Mouse (Mus musculus): ENCODE results near the gene Gm14226. TPM values are rescaled to one million over a fixed set of nuclear protein-coding genes. Genes with fewer than 3 reads are reported as not detected.
"Not testable (repeated sequence)": the region's sequence is repeated elsewhere in the genome, so short reads cannot be mapped to it uniquely, and the experiment has no call there.

Gene Gm14226
- polyA plus RNA-seq, 1 experiment from 2014 or later, result 1.1 TPM

GRCm38 (mm10) chr2:155011086-155011656 lies 6.9 kb upstream of the Gm14226 start:
- no peak overlapping the region for H3K27ac ChIP-seq (ENCODE audit: low read depth, low read length)
- H3K9ac ChIP-seq (ENCODE audit: low read length), result no peak overlapping the region
- ATAC-seq (ENCODE audit: insufficient read depth, low FRiP score, low TSS enrichment), result no peak
- H3K4me3 ChIP-seq (ENCODE audit: low read depth, low read length), result no peak overlapping the region
- H3K9me3 ChIP-seq (ENCODE audit: control insufficient read depth, low read length), result no peaks in the 10 kb centered on the region
- 55% methylated on average over 3 of the region's 3 CpGs for WGBS
- no peak for DNase-seq (ENCODE audit: low spot score)
- H3K27me3 ChIP-seq (ENCODE audit: control insufficient read depth, insufficient read depth, low read length), result no peaks in the 10 kb centered on the region
- H3K4me2 ChIP-seq (ENCODE audit: low read depth), result no peak overlapping the region
- no peaks in the 10 kb centered on the region for H3K4me1 ChIP-seq (ENCODE audit: control insufficient read depth, insufficient read depth, low read length)
- H3K36me3 ChIP-seq (ENCODE audit: control insufficient read depth, insufficient read depth, low read length), result no peaks in the 10 kb centered on the region

GRCm38 (mm10) chr2:155012991-155013390 lies 5.1 kb upstream of the Gm14226 start:
- Histone ChIP-seq H3K27ac (ENCODE audit: low read depth, low read length) (no peak overlapping the region), H3K4me3 (ENCODE audit: low read depth, low read length) (no peak overlapping the region), H3K36me3 (ENCODE audit: control insufficient read depth, insufficient read depth, low read length) (no peaks in the 10 kb centered on the region), H3K9me3 (ENCODE audit: control insufficient read depth, low read length) (no peaks in the 10 kb centered on the region), H3K4me1 (ENCODE audit: control insufficient read depth, insufficient read depth, low read length) (no peaks in the 10 kb centered on the region), H3K9ac (ENCODE audit: low read length) (no peak overlapping the region), H3K4me2 (ENCODE audit: low read depth) (no peak overlapping the region), H3K27me3 (ENCODE audit: control insufficient read depth, insufficient read depth, low read length) (no peaks in the 10 kb centered on the region)
- 74% methylated on average over 6 of the region's 6 CpGs for WGBS
- ATAC-seq (ENCODE audit: insufficient read depth, low FRiP score, low TSS enrichment) (no peak), DNase-seq (ENCODE audit: low spot score) (no peak)

DNA sequence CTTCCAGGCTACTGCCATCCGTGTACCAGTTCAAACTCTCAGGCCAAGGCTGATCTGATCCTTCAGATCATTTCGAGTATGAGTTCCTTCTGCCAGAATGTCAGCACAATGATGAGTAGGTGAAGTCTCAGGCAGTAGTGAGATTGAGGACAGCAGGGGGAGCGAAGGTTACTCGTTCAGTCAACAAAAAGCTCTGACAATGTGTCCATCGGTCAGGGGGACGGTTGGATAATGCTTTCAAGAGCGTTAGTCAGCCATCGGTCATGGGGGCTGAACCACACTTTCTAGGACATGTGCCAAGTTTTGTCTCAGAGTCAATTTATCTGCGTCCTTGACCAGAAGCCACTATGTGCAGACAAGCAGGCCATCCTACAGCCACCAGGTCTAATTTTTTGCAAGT lies 1.3 kb upstream of the Gm14226 start:
- not testable (repeated sequence) for H3K9me3 ChIP-seq (ENCODE audit: control insufficient read depth, low read length); H3K4me2 ChIP-seq (ENCODE audit: low read depth); H3K4me3 ChIP-seq (ENCODE audit: low read depth, low read length); H3K9ac ChIP-seq (ENCODE audit: low read length); ATAC-seq (ENCODE audit: insufficient read depth, low FRiP score, low TSS enrichment); DNase-seq (ENCODE audit: low spot score); H3K4me1 ChIP-seq (ENCODE audit: control insufficient read depth, insufficient read depth, low read length); H3K27me3 ChIP-seq (ENCODE audit: control insufficient read depth, insufficient read depth, low read length); H3K27ac ChIP-seq (ENCODE audit: low read depth, low read length); H3K36me3 ChIP-seq (ENCODE audit: control insufficient read depth, insufficient read depth, low read length)
- 27% methylated on average over 6 of the region's 9 CpGs for WGBS

- no peaks in the 10 kb centered on the region for H3K27me3 ChIP-seq (ENCODE audit: control insufficient read depth, insufficient read depth, low read length)
- peak overlapping the region; percentile 37 for H3K4me3 ChIP-seq (ENCODE audit: low read depth, low read length)
- no peaks in the 10 kb centered on the region for H3K36me3 ChIP-seq (ENCODE audit: control insufficient read depth, insufficient read depth, low read length)
- under 1% methylated on average over 38 of the region's 38 CpGs for WGBS
- ATAC-seq (ENCODE audit: insufficient read depth, low FRiP score, low TSS enrichment) (peak; percentile 92), DNase-seq (ENCODE audit: low spot score) (peak; percentile 81)
- H3K4me2 ChIP-seq (ENCODE audit: low read depth), result peak overlapping the region; percentile 79
- peak overlapping the region; percentile 60 for H3K9ac ChIP-seq (ENCODE audit: low read length)
- no peaks in the 10 kb centered on the region for H3K9me3 ChIP-seq (ENCODE audit: control insufficient read depth, low read length)
- peak overlapping the region; percentile 58 for H3K27ac ChIP-seq (ENCODE audit: low read depth, low read length)
- H3K4me1 ChIP-seq (ENCODE audit: control insufficient read depth, insufficient read depth, low read length), result no peaks in the 10 kb centered on the region
Measured at GRCm38 (mm10) chr2:155018762-155019641, 936 bp downstream of the Gm14226 start.

DNA sequence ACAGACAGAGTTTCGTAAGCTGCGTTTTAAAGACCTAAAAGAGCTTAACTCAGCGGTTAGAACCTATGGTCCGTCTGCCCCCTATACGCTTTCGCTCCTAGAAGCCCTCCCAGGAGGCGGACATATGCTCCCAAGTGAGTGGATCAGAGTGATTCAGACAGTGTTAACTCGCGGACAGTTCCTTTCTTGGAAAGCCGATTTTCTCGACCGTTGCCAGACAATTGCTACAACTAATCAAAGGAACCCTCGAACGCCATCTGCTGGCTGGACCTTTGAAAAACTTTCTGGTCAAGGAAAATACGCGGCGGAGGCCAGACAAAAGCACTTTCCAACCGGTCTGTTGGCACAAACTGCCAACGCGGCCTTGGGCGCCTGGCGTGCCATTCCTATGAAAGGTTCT lies 1.6 kb downstream of the Gm14226 start:
- peak overlapping the region; percentile 37 for H3K4me3 ChIP-seq (ENCODE audit: low read depth, low read length)
- under 1% methylated on average over 22 of the region's 22 CpGs for WGBS
- H3K9me3 ChIP-seq (ENCODE audit: control insufficient read depth, low read length), result no peaks in the 10 kb centered on the region
- no peaks in the 10 kb centered on the region for H3K36me3 ChIP-seq (ENCODE audit: control insufficient read depth, insufficient read depth, low read length)
- DNase-seq (ENCODE audit: low spot score), result peak; percentile 92
- peak overlapping the region; percentile 58 for H3K27ac ChIP-seq (ENCODE audit: low read depth, low read length)
- H3K4me1 ChIP-seq (ENCODE audit: control insufficient read depth, insufficient read depth, low read length), result no peaks in the 10 kb centered on the region
- peak overlapping the region; percentile 60 for H3K9ac ChIP-seq (ENCODE audit: low read length)
- H3K4me2 ChIP-seq (ENCODE audit: low read depth), result peak overlapping the region; percentile 79
- no peaks in the 10 kb centered on the region for H3K27me3 ChIP-seq (ENCODE audit: control insufficient read depth, insufficient read depth, low read length)
- peak; percentile 81 for ATAC-seq (ENCODE audit: insufficient read depth, low FRiP score, low TSS enrichment)

- not testable (repeated sequence) for H3K27me3 ChIP-seq (ENCODE audit: control insufficient read depth, insufficient read depth, low read length); H3K4me3 ChIP-seq (ENCODE audit: low read depth, low read length); H3K4me1 ChIP-seq (ENCODE audit: control insufficient read depth, insufficient read depth, low read length); H3K27ac ChIP-seq (ENCODE audit: low read depth, low read length); H3K9me3 ChIP-seq (ENCODE audit: control insufficient read depth, low read length); H3K9ac ChIP-seq (ENCODE audit: low read length); DNase-seq (ENCODE audit: low spot score); H3K36me3 ChIP-seq (ENCODE audit: control insufficient read depth, insufficient read depth, low read length)
- H3K4me2 ChIP-seq (ENCODE audit: low read depth), result peak overlapping the region; percentile 79; the same call in 1 of the 2 replicates
- WGBS, result 14% methylated on average over 20 of the region's 20 CpGs
- 0 out of 2 replicates have a peak, but pooled peaks have one; percentile 6 for ATAC-seq (ENCODE audit: insufficient read depth, low FRiP score, low TSS enrichment)
Measured at GRCm38 (mm10) chr2:155020247-155020826, 2.3 kb downstream of the Gm14226 start.

DNA sequence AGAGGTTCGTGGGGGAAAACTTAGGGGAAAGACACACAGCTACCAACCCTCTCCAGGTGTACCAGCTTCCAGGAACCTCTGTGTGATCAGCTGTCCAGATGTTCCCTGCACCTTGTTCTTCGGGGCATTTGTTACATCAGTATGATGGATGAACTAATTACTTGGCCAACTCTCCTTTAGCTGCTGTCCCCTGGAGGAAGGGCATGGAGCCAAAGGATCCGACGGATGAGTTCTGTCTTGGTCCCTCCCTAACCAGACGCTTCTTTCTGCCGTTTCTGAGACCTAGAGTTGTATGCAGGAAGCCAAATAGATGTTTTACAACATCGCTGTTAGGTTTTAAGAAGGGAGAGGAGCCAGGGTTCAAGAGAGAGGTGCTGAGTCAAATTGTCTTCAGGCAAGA lies 12.8 kb downstream of the Gm14226 start:
- 72% methylated on average over 7 of the region's 7 CpGs for WGBS
- no peak for ATAC-seq (ENCODE audit: insufficient read depth, low FRiP score, low TSS enrichment)
- Histone ChIP-seq H3K27me3 (ENCODE audit: control insufficient read depth, insufficient read depth, low read length) (no peaks in the 10 kb centered on the region), H3K4me3 (ENCODE audit: low read depth, low read length) (no peak overlapping the region), H3K4me2 (ENCODE audit: low read depth) (no peak overlapping the region), H3K27ac (ENCODE audit: low read depth, low read length) (no peak overlapping the region), H3K36me3 (ENCODE audit: control insufficient read depth, insufficient read depth, low read length) (no peaks in the 10 kb centered on the region), H3K9ac (ENCODE audit: low read length) (no peak overlapping the region), H3K4me1 (ENCODE audit: control insufficient read depth, insufficient read depth, low read length) (no peaks in the 10 kb centered on the region), H3K9me3 (ENCODE audit: control insufficient read depth, low read length) (no peaks in the 10 kb centered on the region)
- no peak for DNase-seq (ENCODE audit: low spot score)

- ATAC-seq (ENCODE audit: insufficient read depth, low FRiP score, low TSS enrichment) (no peak), DNase-seq (ENCODE audit: low spot score) (no peak)
- Histone ChIP-seq H3K4me1 (ENCODE audit: control insufficient read depth, insufficient read depth, low read length) (no peaks in the 10 kb centered on the region), H3K9me3 (ENCODE audit: control insufficient read depth, low read length) (no peaks in the 10 kb centered on the region), H3K4me2 (ENCODE audit: low read depth) (no peak overlapping the region), H3K27me3 (ENCODE audit: control insufficient read depth, insufficient read depth, low read length) (no peaks in the 10 kb centered on the region), H3K36me3 (ENCODE audit: control insufficient read depth, insufficient read depth, low read length) (no peaks in the 10 kb centered on the region), H3K9ac (ENCODE audit: low read length) (no peak overlapping the region), H3K27ac (ENCODE audit: low read depth, low read length) (no peak overlapping the region), H3K4me3 (ENCODE audit: low read depth, low read length) (no peak overlapping the region)
- WGBS, result 54% methylated on average over 19 of the region's 19 CpGs
Measured at GRCm38 (mm10) chr2:155032938-155033710, 15.1 kb downstream of the Gm14226 start.

All from neural tube, embryonic 11.5 days (tissue).